Mouse (Mus musculus): ENCODE results near the gene Rabepk. TPM values are rescaled to one million over a fixed set of nuclear protein-coding genes. Genes with fewer than 3 reads are reported as not detected.
"Not testable (repeated sequence)": the region's sequence is repeated elsewhere in the genome, so short reads cannot be mapped to it uniquely, and the experiment has no call there.

The Rabepk gene
- total and polyA plus RNA-seq, 3 experiments = 47.1 to 85.3 TPM; not detected in 1

DNA sequence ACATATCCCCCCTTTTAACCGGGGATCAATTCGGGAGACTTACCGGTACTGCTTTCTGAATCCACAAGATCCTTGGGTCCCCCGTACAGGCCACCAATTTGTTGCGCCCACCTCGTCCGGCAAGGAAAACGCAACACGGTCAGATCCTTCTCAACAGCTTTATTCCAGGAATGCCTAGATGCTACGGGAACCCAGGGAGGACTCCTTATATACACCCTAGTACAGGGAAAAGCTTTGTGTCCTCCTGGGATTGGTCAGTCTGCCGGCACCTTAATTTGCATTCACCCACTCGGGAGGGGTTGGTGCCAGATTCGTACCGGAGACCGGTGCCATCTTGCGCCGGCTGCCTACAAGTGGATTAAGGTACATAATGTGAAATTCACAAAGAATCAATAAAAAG lies 33.9 kb upstream of the Rabepk start (continued):
- TF ChIP-seq BHLHE40 (IDR thresholded peaks at IDR 0.05; ENCODE audit: borderline replicate concordance, low read depth, low read length) = no peak
- no peak for TF ChIP-seq UBTF (IDR thresholded peaks at IDR 0.05; ENCODE audit: borderline replicate concordance, insufficient read depth, low read depth, low read length)

DNA sequence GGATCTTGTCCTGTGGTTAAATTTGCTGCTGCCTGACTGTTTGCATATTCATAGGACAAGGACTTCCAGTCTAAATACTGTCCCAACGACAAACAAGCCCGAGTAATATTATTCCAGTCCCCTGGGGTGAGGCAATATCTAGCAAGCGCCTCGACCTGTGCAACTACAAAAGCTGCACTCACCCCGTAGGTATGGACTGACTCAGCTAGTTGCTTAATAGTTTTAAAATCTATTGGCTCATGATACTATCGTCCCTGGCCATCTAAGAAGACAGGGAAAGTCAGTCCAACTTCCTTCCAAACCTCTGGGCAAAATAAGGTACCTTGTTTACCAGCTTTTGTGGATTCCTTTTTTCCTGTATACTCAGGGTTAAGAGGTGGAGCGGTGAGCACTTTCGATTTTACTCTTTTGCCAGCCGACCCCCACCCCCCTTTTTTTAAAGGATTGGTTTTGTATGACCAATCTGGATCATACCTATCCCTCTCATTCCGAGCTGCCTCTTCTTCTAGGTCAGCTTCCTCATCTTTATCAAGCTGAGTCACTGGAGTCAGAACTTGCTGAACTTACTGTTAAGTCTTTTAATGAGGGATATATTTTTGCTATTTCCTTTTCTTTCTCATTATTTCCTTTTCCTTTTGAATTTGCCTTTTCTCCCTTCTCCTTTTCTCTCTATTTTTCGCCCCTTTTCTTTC lies 33.2 kb upstream of the Rabepk start, which contains the start of gene Gm34653:
Gene Gm34653, plus strand, starts transcription at position 242 of the 692 bp plus-strand sequence.
- peak within 1 kb of the TSS; percentile 89 for H3K27ac ChIP-seq (ENCODE audit: control insufficient read depth, low read depth, low read length)
- H3K9ac ChIP-seq (ENCODE audit: control insufficient read depth, low read depth, low read length, poor library complexity, severe bottlenecking) = peak within 1 kb of the TSS; percentile 86
- peak; percentile 69 for DNase-seq (ENCODE audit: low read depth, low spot score)

DNA sequence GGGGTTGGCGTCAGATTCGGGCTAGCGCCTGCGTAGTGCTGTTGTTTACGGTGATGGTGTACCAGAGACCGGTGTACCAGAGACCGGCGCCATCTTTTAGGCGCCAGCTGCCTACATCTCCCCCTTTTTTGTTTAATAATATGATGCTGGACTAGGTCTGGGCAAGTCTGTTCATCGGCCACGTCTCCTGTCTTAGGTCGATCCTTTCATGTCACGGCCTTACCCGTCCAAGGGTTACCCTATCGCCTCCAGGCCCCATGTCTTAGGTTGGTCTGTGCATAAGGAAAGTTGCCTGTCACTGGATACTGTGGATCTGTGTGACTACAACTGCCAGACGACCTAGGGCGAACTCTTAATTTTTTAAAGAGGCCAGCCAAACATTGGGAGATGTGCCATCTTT lies 30.4 kb upstream of the Rabepk start:
- H3K9ac ChIP-seq (ENCODE audit: control insufficient read depth, low read depth, low read length, poor library complexity, severe bottlenecking); DNase-seq (ENCODE audit: low read depth, low spot score); H3K27ac ChIP-seq (ENCODE audit: control insufficient read depth, low read depth, low read length); H3K4me1 ChIP-seq (ENCODE audit: control insufficient read depth in 1 of 2, insufficient read depth in 2 of 2, low read length in 2 of 2); H3K9me3 ChIP-seq (replicated peaks; ENCODE audit: insufficient read depth, low read length); H3K4me3 ChIP-seq (ENCODE audit: control insufficient read depth in 1 of 2, insufficient read depth in 1 of 2, low read depth in 2 of 2, low read length in 2 of 2); H3K36me3 ChIP-seq (ENCODE audit: control insufficient read depth in 1 of 2, insufficient read depth in 2 of 2, low read length in 2 of 2); H3K27me3 ChIP-seq (ENCODE audit: control insufficient read depth in 1 of 2, insufficient read depth in 2 of 2, low read length in 2 of 2): not testable (repeated sequence)
- H3K79me2 ChIP-seq (ENCODE audit: control insufficient read depth, insufficient read depth, low read length, poor library complexity) = peaks cover 16% of the 10 kb centered on the region

More for the DNA sequence above, 33.2 kb upstream of the Rabepk start, which contains the start of gene Gm34653:
- not testable (repeated sequence) for H3K27me3 ChIP-seq (ENCODE audit: control insufficient read depth in 1 of 2, insufficient read depth in 2 of 2, low read length in 2 of 2); H3K9me3 ChIP-seq (replicated peaks; ENCODE audit: insufficient read depth, low read length); H3K4me1 ChIP-seq (ENCODE audit: control insufficient read depth in 1 of 2, insufficient read depth in 2 of 2, low read length in 2 of 2); H3K36me3 ChIP-seq (ENCODE audit: control insufficient read depth in 1 of 2, insufficient read depth in 2 of 2, low read length in 2 of 2); H3K79me2 ChIP-seq (ENCODE audit: control insufficient read depth, insufficient read depth, low read length, poor library complexity)
- 0 out of 2 replicates have a peak, but pooled peaks have one; percentile 24 for TF ChIP-seq ETS1 (IDR thresholded peaks at IDR 0.05; ENCODE audit: low read depth, low read length)
- peak; percentile 28; the same call in 1 of the 2 replicates for TF ChIP-seq GATA1 (IDR thresholded peaks at IDR 0.05; ENCODE audit: low read depth, low read length)
- peak within 1 kb of the TSS; percentile 87 to 96 for H3K4me3 ChIP-seq (ENCODE audit: control insufficient read depth in 1 of 2, insufficient read depth in 1 of 2, low read depth in 2 of 2, low read length in 2 of 2)

DNA sequence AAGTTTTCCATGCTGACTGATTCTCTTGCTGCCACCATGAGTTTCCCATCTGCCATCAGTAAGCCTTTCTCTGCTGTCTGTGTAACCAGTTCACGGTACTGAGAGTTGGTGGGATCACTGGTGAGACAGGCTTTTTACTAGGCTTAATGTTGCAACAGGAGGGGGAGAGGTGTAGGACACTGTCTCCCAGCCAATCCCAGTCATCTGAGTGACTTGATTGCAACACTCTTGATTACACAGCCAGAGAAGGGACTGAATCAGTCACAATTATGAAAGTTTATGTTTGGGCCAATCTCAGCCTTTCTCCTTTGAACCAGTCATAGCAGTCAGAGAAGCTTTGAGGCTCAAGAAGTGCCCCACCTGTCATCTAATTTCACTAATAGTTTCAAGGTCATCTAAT lies 28.3 kb upstream of the Rabepk start:
- H3K9ac ChIP-seq (ENCODE audit: control insufficient read depth, low read depth, low read length, poor library complexity, severe bottlenecking) = no peak overlapping the region
- no peaks in the 10 kb centered on the region for H3K27me3 ChIP-seq (ENCODE audit: control insufficient read depth in 1 of 2, insufficient read depth in 2 of 2, low read length in 2 of 2)
- H3K4me3 ChIP-seq (ENCODE audit: control insufficient read depth in 1 of 2, insufficient read depth in 1 of 2, low read depth in 2 of 2, low read length in 2 of 2) = no peak overlapping the region
- H3K36me3 ChIP-seq (ENCODE audit: control insufficient read depth in 1 of 2, insufficient read depth in 2 of 2, low read length in 2 of 2) = peaks cover 0 to 20% of the 10 kb centered on the region in 2 experiments; a peak in 3 of 4 replicates
- peaks cover 27% of the 10 kb centered on the region for H3K79me2 ChIP-seq (ENCODE audit: control insufficient read depth, insufficient read depth, low read length, poor library complexity)
- H3K27ac ChIP-seq (ENCODE audit: control insufficient read depth, low read depth, low read length) = no peak overlapping the region
- no peaks in the 10 kb centered on the region for H3K9me3 ChIP-seq (replicated peaks; ENCODE audit: insufficient read depth, low read length)
- no peak for DNase-seq (ENCODE audit: low read depth, low spot score)
- no peak for TF ChIP-seq POLR2AphosphoS2 (IDR thresholded peaks at IDR 0.05; ENCODE audit: low read length)
- TF ChIP-seq NELFE (IDR thresholded peaks at IDR 0.05; ENCODE audit: low read depth, low read length) = no peak
- TF ChIP-seq HCFC1 (IDR thresholded peaks at IDR 0.05; ENCODE audit: low read depth, low read length) = no peak
- TF ChIP-seq RCOR1 (IDR thresholded peaks at IDR 0.05; ENCODE audit: low read depth, low read length) = no peak
- TF ChIP-seq ZKSCAN1 (IDR thresholded peaks at IDR 0.05; ENCODE audit: low read depth, low read length) = no peak
- TF ChIP-seq TBP (IDR thresholded peaks at IDR 0.05; ENCODE audit: low read depth, low read length) = no peak
- TF ChIP-seq SIN3A (IDR thresholded peaks at IDR 0.05; ENCODE audit: low read length) = no peak
- no peak for TF ChIP-seq EP300 (IDR thresholded peaks at IDR 0.05; ENCODE audit: low read depth in 1 of 2, low read length in 2 of 2)
- TF ChIP-seq USF1 (IDR thresholded peaks at IDR 0.05; ENCODE audit: low read depth, low read length) = no peak
- TF ChIP-seq ZMIZ1 (IDR thresholded peaks at IDR 0.05; ENCODE audit: low read depth, low read length) = no peak
- no peak for TF ChIP-seq CTCF (IDR thresholded peaks at IDR 0.05 in 2 of 3, conservative IDR thresholded peaks at IDR 0.05 in 1 of 3; ENCODE audit: control insufficient read depth in 1 of 3, insufficient read depth in 1 of 3, low read depth in 2 of 3, low read length in 3 of 3, poor library complexity in 1 of 3, severe bottlenecking in 1 of 3)
- TF ChIP-seq CHD2 (IDR thresholded peaks at IDR 0.05; ENCODE audit: low read length) = no peak
- no peak for TF ChIP-seq UBTF (IDR thresholded peaks at IDR 0.05; ENCODE audit: borderline replicate concordance, insufficient read depth, low read depth, low read length)
- no peak for TF ChIP-seq MAX (IDR thresholded peaks at IDR 0.05; ENCODE audit: low read length)
- no peak for TF ChIP-seq BHLHE40 (IDR thresholded peaks at IDR 0.05; ENCODE audit: borderline replicate concordance, low read depth, low read length)
- peaks cover 6 to 10% of the 10 kb centered on the region in 2 experiments; a peak in 3 of 4 replicates for H3K4me1 ChIP-seq (ENCODE audit: control insufficient read depth in 1 of 2, insufficient read depth in 2 of 2, low read length in 2 of 2)
